Mouse (Mus musculus): ENCODE results near the gene Zfp451. TPM values are rescaled to one million over a fixed set of nuclear protein-coding genes. Genes with fewer than 3 reads are reported as not detected.

Zfp451 gene
- polyA plus RNA-seq, 1 experiment: not detected

DNA sequence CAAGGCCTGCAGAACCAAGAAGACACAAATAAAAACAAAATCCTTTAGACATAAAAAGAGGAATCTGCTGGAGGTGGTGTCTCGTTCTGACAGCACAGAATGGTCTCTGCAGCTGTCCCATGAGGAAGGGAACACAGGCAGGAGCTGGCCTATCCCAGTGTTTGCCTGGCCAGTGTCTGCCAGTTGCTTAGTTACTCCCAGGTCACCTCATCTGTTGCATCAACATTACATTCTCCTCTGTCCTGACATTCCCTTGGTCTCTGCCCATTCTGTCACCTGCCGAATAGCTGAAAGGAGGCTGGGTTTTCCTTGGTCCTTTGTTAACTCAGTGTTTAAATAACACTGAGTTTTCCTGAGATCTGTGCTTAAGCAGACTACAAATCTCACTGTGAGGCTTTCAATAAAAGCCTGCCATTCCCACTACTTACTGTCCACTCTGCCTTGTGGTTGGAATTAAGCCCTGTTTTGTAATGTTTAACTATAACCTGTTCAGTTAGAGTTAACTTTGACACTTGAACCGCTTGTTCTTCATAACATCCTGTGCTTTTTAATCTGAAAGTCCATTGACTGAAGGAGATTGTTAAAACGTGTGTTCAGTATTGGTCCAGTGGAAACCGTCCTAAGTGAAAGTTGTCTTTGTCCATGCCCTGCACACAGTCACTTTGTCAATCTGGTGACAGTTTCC lies 80.3 kb downstream of the Zfp451 start:
- 74% methylated on average over 5 of the region's 5 CpGs for WGBS
- TF ChIP-seq POLR2A (IDR thresholded peaks at IDR 0.05; ENCODE audit: insufficient read depth, low read depth, low read length) (no peak), CTCF (IDR thresholded peaks at IDR 0.05; ENCODE audit: insufficient read depth, low read depth, low read length) (no peak)
- Histone ChIP-seq H3K4me3 (ENCODE audit: insufficient read depth, low read depth, low read length) (no peak overlapping the region), H3K4me1 (ENCODE audit: control insufficient read depth, insufficient read depth, low read length) (no peaks in the 10 kb centered on the region), H3K27ac (ENCODE audit: insufficient read depth, low read depth, low read length) (no peak overlapping the region)

- TF ChIP-seq CTCF (IDR thresholded peaks at IDR 0.05; ENCODE audit: insufficient read depth, low read depth, low read length): no peak
- TF ChIP-seq POLR2A (IDR thresholded peaks at IDR 0.05; ENCODE audit: insufficient read depth, low read depth, low read length): no peak
- WGBS: 82% methylated on average over 9 of the region's 9 CpGs
- Histone ChIP-seq H3K4me1 (ENCODE audit: control insufficient read depth, insufficient read depth, low read length) (no peaks in the 10 kb centered on the region), H3K4me3 (ENCODE audit: insufficient read depth, low read depth, low read length) (no peak overlapping the region), H3K27ac (ENCODE audit: insufficient read depth, low read depth, low read length) (no peak overlapping the region)
Measured at GRCm38 (mm10) chr1:33733044-33733443, 81.4 kb downstream of the Zfp451 start.

DNA sequence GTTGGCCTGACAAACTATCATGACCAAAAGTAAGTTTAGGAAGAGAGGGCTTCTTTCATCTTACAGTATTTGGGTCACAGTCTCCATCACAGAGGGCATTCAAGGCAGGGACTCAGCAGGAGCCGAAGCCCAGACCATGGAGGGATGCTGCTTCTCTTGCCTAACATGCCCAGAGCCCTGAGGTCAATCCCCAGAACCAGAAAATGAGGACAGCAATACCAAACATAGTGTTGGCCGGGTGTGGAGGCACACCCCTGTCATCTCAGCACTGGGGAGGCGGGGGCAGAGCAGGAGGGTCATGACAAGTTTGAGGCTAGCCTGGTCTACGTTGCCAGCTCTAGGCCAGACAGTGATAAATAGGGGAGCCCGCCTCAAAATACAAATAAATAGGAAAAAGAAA lies 89.3 kb downstream of the Zfp451 start:
- WGBS: 95% methylated on average over 5 of the region's 5 CpGs
- TF ChIP-seq POLR2A (IDR thresholded peaks at IDR 0.05; ENCODE audit: insufficient read depth, low read depth, low read length): no peak
- no peak for TF ChIP-seq CTCF (IDR thresholded peaks at IDR 0.05; ENCODE audit: insufficient read depth, low read depth, low read length)

DNA sequence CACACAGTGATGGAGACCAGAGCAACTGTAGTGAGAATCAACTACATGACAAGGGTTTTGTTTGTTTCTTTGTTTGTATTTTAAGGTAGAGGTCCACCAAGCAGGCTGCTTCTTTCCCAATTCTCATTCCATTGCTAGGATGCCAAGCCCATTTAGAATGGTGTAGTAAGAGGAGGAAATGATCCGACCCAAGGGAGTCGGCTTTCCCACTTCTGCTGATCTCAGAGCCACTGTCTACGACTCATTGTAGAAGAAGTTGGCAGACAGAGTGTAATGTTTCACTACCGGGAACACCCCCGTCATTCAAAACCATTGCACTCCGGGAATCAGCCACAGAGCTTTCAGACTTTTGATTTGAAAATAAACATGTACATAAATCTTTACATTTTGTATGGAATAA lies 89.9 kb downstream of the Zfp451 start:
- Histone ChIP-seq H3K4me3 (ENCODE audit: insufficient read depth, low read depth, low read length) (no peak overlapping the region), H3K27ac (ENCODE audit: insufficient read depth, low read depth, low read length) (no peak overlapping the region), H3K4me1 (ENCODE audit: control insufficient read depth, insufficient read depth, low read length) (peaks cover 3% of the 10 kb centered on the region; the same call in 1 of the 2 replicates)
- TF ChIP-seq CTCF (IDR thresholded peaks at IDR 0.05; ENCODE audit: insufficient read depth, low read depth, low read length) (no peak), POLR2A (IDR thresholded peaks at IDR 0.05; ENCODE audit: insufficient read depth, low read depth, low read length) (no peak)
- WGBS: 83% methylated on average over 6 of the region's 6 CpGs

More for the DNA sequence above, 89.3 kb downstream of the Zfp451 start:
- peaks cover 3% of the 10 kb centered on the region; the same call in 1 of the 2 replicates for H3K4me1 ChIP-seq (ENCODE audit: control insufficient read depth, insufficient read depth, low read length)
- no peak overlapping the region for H3K4me3 ChIP-seq (ENCODE audit: insufficient read depth, low read depth, low read length)
- H3K27ac ChIP-seq (ENCODE audit: insufficient read depth, low read depth, low read length): no peak overlapping the region

- TF ChIP-seq CTCF (IDR thresholded peaks at IDR 0.05; ENCODE audit: insufficient read depth, low read depth, low read length): no peak
- no peak for TF ChIP-seq POLR2A (IDR thresholded peaks at IDR 0.05; ENCODE audit: insufficient read depth, low read depth, low read length)
- Histone ChIP-seq H3K4me1 (ENCODE audit: control insufficient read depth, insufficient read depth, low read length) (peaks cover 3% of the 10 kb centered on the region; the same call in 1 of the 2 replicates), H3K27ac (ENCODE audit: insufficient read depth, low read depth, low read length) (no peak overlapping the region), H3K4me3 (ENCODE audit: insufficient read depth, low read depth, low read length) (peak overlapping the region; percentile 29; the same call in 1 of the 2 replicates)
- 54% methylated on average over 7 of the region's 7 CpGs for WGBS
Measured at GRCm38 (mm10) chr1:33721020-33721419, 93.4 kb downstream of the Zfp451 start.

DNA sequence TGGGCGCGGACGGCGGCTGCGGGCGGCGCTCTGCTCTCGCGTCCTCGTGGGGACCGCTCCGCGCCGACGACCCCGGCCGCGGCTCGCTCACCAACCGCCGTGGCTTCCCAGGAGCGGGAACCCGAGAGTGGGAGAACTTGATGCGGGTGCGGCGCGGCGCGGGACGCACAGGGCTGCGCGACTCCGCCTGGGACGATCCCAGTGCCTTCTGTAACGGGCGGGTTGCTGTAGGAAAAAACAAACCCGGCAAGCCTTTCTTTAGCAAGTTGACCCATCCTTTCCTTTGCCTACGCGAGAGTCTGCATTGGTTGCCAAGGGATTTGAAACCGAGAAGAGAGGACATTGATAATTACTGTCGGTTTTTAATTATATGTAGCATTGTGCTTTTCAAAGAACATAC lies 94.2 kb downstream of the Zfp451 start:
- Histone ChIP-seq H3K27ac (ENCODE audit: insufficient read depth, low read depth, low read length) (peak overlapping the region; percentile 74), H3K4me1 (ENCODE audit: control insufficient read depth, insufficient read depth, low read length) (peaks cover 3% of the 10 kb centered on the region; the same call in 1 of the 2 replicates), H3K4me3 (ENCODE audit: insufficient read depth, low read depth, low read length) (peak overlapping the region; percentile 80)
- under 1% methylated on average over 41 of the region's 41 CpGs for WGBS
- TF ChIP-seq CTCF (IDR thresholded peaks at IDR 0.05; ENCODE audit: insufficient read depth, low read depth, low read length): no peak
- no peak for TF ChIP-seq POLR2A (IDR thresholded peaks at IDR 0.05; ENCODE audit: insufficient read depth, low read depth, low read length)

GRCm38 (mm10) chr1:33719733-33720225 lies 94.6 kb downstream of the Zfp451 start, which contains the start of gene Rab23:
Gene Rab23 (plus strand): TSS chr1:33719887.
- peak; percentile 91 for TF ChIP-seq POLR2A (IDR thresholded peaks at IDR 0.05; ENCODE audit: insufficient read depth, low read depth, low read length)
- TF ChIP-seq CTCF (IDR thresholded peaks at IDR 0.05; ENCODE audit: insufficient read depth, low read depth, low read length): no peak
- WGBS: under 1% methylated on average over 54 of the region's 54 CpGs
- H3K4me3 ChIP-seq (ENCODE audit: insufficient read depth, low read depth, low read length): peak within 1 kb of the TSS; percentile 80
- H3K27ac ChIP-seq (ENCODE audit: insufficient read depth, low read depth, low read length): peak within 1 kb of the TSS; percentile 74
- H3K4me1 ChIP-seq (ENCODE audit: control insufficient read depth, insufficient read depth, low read length): peaks cover 4% of the 10 kb centered on the region; the same call in 1 of the 2 replicates

- 96% methylated on average over 1 of the region's 1 CpGs for WGBS
- Histone ChIP-seq H3K4me3 (ENCODE audit: insufficient read depth, low read depth, low read length) (no peak overlapping the region), H3K4me1 (ENCODE audit: control insufficient read depth, insufficient read depth, low read length) (peaks cover 5% of the 10 kb centered on the region; the same call in 1 of the 2 replicates), H3K27ac (ENCODE audit: insufficient read depth, low read depth, low read length) (no peak overlapping the region)
- no peak for TF ChIP-seq POLR2A (IDR thresholded peaks at IDR 0.05; ENCODE audit: insufficient read depth, low read depth, low read length)
- no peak for TF ChIP-seq CTCF (IDR thresholded peaks at IDR 0.05; ENCODE audit: insufficient read depth, low read depth, low read length)
Measured at GRCm38 (mm10) chr1:33717636-33718035, 96.8 kb downstream of the Zfp451 start.

DNA sequence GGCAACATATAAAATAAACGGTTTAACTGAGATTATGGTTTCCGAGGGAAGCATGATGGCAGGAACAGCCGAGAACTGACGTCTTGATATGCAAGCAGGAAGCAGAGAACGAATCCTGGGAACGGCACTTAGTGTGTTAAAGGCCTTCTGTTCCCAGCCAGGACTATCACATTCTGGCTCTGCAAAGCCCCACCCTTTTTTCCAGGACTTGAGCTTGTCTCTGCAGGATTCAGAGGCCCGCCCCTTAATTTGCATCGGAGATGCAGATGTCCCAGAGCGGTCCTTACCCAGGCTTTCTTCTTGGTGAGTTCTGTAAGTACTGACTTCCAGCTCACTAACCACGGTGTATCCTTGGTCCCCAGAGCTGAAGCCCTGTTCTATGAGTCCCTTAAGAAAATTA lies 99.6 kb downstream of the Zfp451 start:
- no peak for TF ChIP-seq POLR2A (IDR thresholded peaks at IDR 0.05; ENCODE audit: insufficient read depth, low read depth, low read length)
- no peak for TF ChIP-seq CTCF (IDR thresholded peaks at IDR 0.05; ENCODE audit: insufficient read depth, low read depth, low read length)
- Histone ChIP-seq H3K27ac (ENCODE audit: insufficient read depth, low read depth, low read length) (no peak overlapping the region), H3K4me1 (ENCODE audit: control insufficient read depth, insufficient read depth, low read length) (peaks cover 2% of the 10 kb centered on the region; the same call in 1 of the 2 replicates), H3K4me3 (ENCODE audit: insufficient read depth, low read depth, low read length) (no peak overlapping the region)
- 11% methylated on average over 10 of the region's 10 CpGs for WGBS

Measured in olfactory bulb, adult 2 months (tissue).